Mouse (Mus musculus): Measurements from ENCODE around the gene Adh4. TPM values are rescaled to one million over a fixed set of nuclear protein-coding genes. Genes with fewer than 3 reads are reported as not detected.

Adh4 gene
- polyA plus RNA-seq, 1 experiment from 2014 or later = not detected

DNA sequence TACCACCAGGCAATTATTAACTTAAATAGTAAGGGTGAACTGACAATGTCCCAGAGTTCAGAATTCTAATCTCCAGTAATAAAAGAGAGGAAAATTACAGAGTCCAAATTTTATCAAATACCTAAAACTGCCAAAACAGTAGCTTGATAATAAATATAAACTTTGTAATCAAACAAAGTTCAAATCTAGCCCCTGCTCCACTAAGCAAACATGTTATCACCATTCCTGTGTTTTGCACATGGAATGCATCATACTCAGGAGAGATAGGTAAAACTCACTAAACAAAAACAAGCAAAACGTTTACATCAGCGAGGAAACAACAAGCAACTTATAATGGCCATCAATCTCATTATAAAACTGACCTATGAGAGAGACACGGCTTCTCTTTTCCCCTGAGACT, 5.1 kb upstream of the Adh4 start:
- no peak overlapping the region for H3K27ac ChIP-seq
- H3K4me1 ChIP-seq = no peaks in the 10 kb centered on the region

GRCm38 (mm10) chr3:138419369-138419768, 4.1 kb downstream of the Adh4 start:
- no peak overlapping the region for H3K4me2 ChIP-seq
- H3K36me3 ChIP-seq = no peaks in the 10 kb centered on the region
- ATAC-seq (ENCODE audit: insufficient number of reproducible peaks, insufficient read depth, low FRiP score, low TSS enrichment, low read depth) = no peak
- H3K9ac ChIP-seq = no peak overlapping the region
- no peak overlapping the region for H3K4me3 ChIP-seq
- 74% methylated on average over 6 of the region's 6 CpGs for WGBS
- H3K4me1 ChIP-seq = no peaks in the 10 kb centered on the region
- no peaks in the 10 kb centered on the region for H3K27me3 ChIP-seq
- H3K9me3 ChIP-seq = no peaks in the 10 kb centered on the region
- H3K27ac ChIP-seq = no peak overlapping the region

More for the DNA sequence above, 5.1 kb upstream of the Adh4 start:
- Histone ChIP-seq H3K27me3 (no peaks in the 10 kb centered on the region), H3K9ac (no peak overlapping the region), H3K9me3 (no peaks in the 10 kb centered on the region), H3K4me2 (no peak overlapping the region), H3K4me3 (no peak overlapping the region), H3K36me3 (no peaks in the 10 kb centered on the region)
- WGBS = 76% methylated on average over 3 of the region's 3 CpGs
- ATAC-seq (ENCODE audit: insufficient number of reproducible peaks, insufficient read depth, low FRiP score, low TSS enrichment, low read depth) = no peak

DNA sequence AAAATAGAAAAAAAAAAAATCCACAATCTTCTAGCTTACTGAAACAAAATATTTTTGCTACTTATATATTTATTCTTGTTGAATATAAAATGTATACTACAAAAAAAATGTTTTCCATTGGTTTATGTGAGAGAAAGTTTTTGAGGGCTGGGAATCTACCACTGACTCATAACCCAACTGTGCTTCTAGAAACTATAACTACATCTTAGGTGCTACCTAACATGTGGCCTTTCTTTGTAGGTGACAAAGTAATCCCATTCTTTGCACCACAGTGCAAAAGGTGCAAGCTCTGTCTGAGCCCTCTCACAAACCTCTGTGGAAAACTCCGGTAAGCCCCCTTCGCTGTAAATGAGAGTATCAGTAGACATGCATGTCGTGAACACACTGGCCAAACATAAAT, 5.1 kb downstream of the Adh4 start:
- Histone ChIP-seq H3K4me2 (no peak overlapping the region), H3K4me1 (no peaks in the 10 kb centered on the region), H3K9me3 (no peaks in the 10 kb centered on the region), H3K36me3 (no peaks in the 10 kb centered on the region), H3K27ac (no peak overlapping the region), H3K4me3 (no peak overlapping the region), H3K9ac (no peak overlapping the region), H3K27me3 (no peaks in the 10 kb centered on the region)
- 88% methylated on average over 3 of the region's 3 CpGs for WGBS
- ATAC-seq (ENCODE audit: insufficient number of reproducible peaks, insufficient read depth, low FRiP score, low TSS enrichment, low read depth) = no peak

GRCm38 (mm10) chr3:138423664-138424063, 8.4 kb downstream of the Adh4 start:
- H3K4me1 ChIP-seq = no peaks in the 10 kb centered on the region
- no peaks in the 10 kb centered on the region for H3K9me3 ChIP-seq
- no peaks in the 10 kb centered on the region for H3K36me3 ChIP-seq
- no peak overlapping the region for H3K27ac ChIP-seq
- no peak overlapping the region for H3K9ac ChIP-seq
- no peak overlapping the region for H3K4me3 ChIP-seq
- no peaks in the 10 kb centered on the region for H3K27me3 ChIP-seq
- 44% methylated on average over 2 of the region's 2 CpGs for WGBS
- ATAC-seq (ENCODE audit: insufficient number of reproducible peaks, insufficient read depth, low FRiP score, low TSS enrichment, low read depth) = no peak
- H3K4me2 ChIP-seq = no peak overlapping the region

DNA sequence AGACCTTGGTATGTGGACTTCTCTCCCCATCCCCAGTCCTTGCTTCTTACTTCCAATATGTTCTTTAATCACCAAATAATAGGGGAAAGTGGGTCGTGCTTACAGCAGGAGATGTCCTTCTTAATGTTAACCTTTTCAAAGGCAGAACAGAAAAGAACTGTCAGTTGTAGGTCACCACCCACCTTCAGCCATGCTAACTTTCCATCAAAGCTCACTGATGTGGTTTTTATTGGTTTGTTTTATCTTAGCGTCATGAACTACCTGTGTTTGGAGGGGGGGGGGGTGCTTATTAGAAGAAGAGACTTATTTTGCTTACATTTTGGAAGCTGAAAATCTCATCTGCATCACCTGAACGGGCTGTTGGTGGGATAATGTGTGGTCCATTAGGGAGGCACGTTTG, 9.0 kb downstream of the Adh4 start:
- WGBS = 65% methylated on average over 4 of the region's 4 CpGs
- Histone ChIP-seq H3K9me3 (no peaks in the 10 kb centered on the region), H3K4me2 (no peak overlapping the region), H3K36me3 (no peaks in the 10 kb centered on the region), H3K27me3 (no peaks in the 10 kb centered on the region), H3K4me1 (no peaks in the 10 kb centered on the region), H3K27ac (no peak overlapping the region), H3K9ac (no peak overlapping the region), H3K4me3 (no peak overlapping the region)
- ATAC-seq (ENCODE audit: insufficient number of reproducible peaks, insufficient read depth, low FRiP score, low TSS enrichment, low read depth) = no peak

DNA sequence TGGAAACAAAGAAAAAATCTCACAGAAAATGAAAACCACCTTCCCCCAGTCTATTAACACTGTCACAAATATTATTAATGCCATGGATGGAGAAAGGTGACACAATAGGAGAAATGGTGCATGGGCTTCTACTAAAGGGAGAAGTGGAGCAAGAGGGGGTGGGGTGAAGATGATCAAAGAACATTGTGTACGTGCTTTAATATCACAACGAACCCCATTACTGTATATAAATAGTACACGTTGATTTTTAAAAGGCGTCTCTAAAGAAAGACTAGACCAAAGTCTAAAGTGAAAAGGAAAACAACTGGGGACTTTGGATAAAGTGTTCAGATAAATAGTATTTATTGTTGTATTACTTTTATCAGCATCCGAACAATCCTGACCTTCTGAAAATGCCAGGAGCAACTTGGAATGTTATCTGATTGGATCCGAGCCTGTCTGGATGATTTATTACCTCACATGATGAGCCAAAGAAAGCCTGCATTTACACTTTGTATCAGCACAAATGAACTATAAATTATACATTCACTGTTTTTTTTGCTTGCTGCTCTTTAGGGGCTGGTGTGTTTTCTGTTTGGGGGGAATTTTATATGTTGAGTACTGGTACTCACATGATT, 15.2 kb downstream of the Adh4 start:
- Histone ChIP-seq H3K36me3 (no peaks in the 10 kb centered on the region), H3K27me3 (no peaks in the 10 kb centered on the region), H3K9ac (no peak overlapping the region), H3K27ac (no peak overlapping the region), H3K4me1 (no peaks in the 10 kb centered on the region), H3K4me3 (no peak overlapping the region), H3K4me2 (no peak overlapping the region), H3K9me3 (no peaks in the 10 kb centered on the region)
- no peak for ATAC-seq (ENCODE audit: insufficient number of reproducible peaks, insufficient read depth, low FRiP score, low TSS enrichment, low read depth)
- 86% methylated on average over 6 of the region's 6 CpGs for WGBS

DNA sequence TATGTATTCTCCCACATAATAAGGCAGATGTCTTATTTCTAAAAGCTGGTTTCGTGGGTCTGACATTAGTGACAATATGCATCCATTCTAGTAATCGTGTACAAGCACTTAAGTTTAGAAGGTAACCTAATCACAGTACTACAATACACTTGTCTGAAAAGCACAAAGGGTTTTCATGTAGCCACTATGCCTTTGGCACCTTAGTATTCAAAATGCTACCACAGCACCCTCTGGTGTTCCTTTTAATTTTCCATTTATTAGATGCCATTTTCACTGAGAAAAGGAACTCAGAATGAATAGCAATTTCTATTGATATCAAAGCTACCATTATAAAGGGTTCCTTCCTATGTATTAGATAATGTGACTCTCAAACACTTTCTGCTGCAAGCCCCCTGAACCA, 16.6 kb downstream of the Adh4 start:
- no peak overlapping the region for H3K9ac ChIP-seq
- no peak overlapping the region for H3K4me2 ChIP-seq
- H3K9me3 ChIP-seq = 0 out of 2 replicates have a peak, but pooled peaks cover 4% of the 10 kb centered on the region
- H3K27ac ChIP-seq = no peak overlapping the region
- no peak for ATAC-seq (ENCODE audit: insufficient number of reproducible peaks, insufficient read depth, low FRiP score, low TSS enrichment, low read depth)
- no peaks in the 10 kb centered on the region for H3K4me1 ChIP-seq
- no peaks in the 10 kb centered on the region for H3K36me3 ChIP-seq
- 76% methylated on average over 2 of the region's 2 CpGs for WGBS
- no peak overlapping the region for H3K4me3 ChIP-seq
- no peaks in the 10 kb centered on the region for H3K27me3 ChIP-seq

DNA sequence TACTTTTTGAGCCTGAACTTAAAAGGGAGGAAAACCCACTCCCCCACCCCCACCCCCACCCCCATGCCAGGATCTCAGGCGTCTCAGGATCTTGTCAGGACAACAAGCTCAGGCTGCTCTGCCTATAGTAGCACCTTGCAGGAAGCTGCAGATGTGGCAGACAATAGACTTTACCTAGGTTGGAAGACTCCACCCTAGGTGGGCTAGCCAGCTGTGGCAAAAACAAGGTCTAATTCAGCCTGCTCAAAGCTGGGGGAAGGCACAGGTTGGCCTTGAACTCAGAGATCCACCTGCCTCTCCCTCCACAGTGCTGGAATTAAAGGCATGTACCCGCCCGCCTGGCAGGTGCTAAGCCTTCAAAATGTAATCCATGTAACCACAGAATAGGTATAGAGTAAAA, 23.4 kb downstream of the Adh4 start:
- 70% methylated on average over 3 of the region's 3 CpGs for WGBS
- no peaks in the 10 kb centered on the region; the same call in 1 of the 2 replicates for H3K4me1 ChIP-seq
- H3K4me3 ChIP-seq = no peak overlapping the region
- H3K9ac ChIP-seq = no peak overlapping the region
- H3K27ac ChIP-seq = no peak overlapping the region
- H3K27me3 ChIP-seq = no peaks in the 10 kb centered on the region
- ATAC-seq (ENCODE audit: insufficient number of reproducible peaks, insufficient read depth, low FRiP score, low TSS enrichment, low read depth) = no peak
- no peak overlapping the region for H3K4me2 ChIP-seq
- 0 out of 2 replicates have a peak, but pooled peaks cover 4% of the 10 kb centered on the region for H3K9me3 ChIP-seq
- H3K36me3 ChIP-seq = no peaks in the 10 kb centered on the region

GRCm38 (mm10) chr3:138442203-138442602, 26.9 kb downstream of the Adh4 start:
- peak overlapping the region; percentile 85 for H3K4me3 ChIP-seq
- H3K9ac ChIP-seq = peak overlapping the region; percentile 94
- no peak for ATAC-seq (ENCODE audit: insufficient number of reproducible peaks, insufficient read depth, low FRiP score, low TSS enrichment, low read depth)
- under 1% methylated on average over 9 of the region's 9 CpGs for WGBS
- H3K27me3 ChIP-seq = no peaks in the 10 kb centered on the region
- H3K4me2 ChIP-seq = peak overlapping the region; percentile 77
- peak overlapping the region; percentile 92 for H3K27ac ChIP-seq
- H3K36me3 ChIP-seq = peaks cover 24% of the 10 kb centered on the region
- H3K9me3 ChIP-seq = no peaks in the 10 kb centered on the region
- H3K4me1 ChIP-seq = peaks cover 6% of the 10 kb centered on the region

DNA sequence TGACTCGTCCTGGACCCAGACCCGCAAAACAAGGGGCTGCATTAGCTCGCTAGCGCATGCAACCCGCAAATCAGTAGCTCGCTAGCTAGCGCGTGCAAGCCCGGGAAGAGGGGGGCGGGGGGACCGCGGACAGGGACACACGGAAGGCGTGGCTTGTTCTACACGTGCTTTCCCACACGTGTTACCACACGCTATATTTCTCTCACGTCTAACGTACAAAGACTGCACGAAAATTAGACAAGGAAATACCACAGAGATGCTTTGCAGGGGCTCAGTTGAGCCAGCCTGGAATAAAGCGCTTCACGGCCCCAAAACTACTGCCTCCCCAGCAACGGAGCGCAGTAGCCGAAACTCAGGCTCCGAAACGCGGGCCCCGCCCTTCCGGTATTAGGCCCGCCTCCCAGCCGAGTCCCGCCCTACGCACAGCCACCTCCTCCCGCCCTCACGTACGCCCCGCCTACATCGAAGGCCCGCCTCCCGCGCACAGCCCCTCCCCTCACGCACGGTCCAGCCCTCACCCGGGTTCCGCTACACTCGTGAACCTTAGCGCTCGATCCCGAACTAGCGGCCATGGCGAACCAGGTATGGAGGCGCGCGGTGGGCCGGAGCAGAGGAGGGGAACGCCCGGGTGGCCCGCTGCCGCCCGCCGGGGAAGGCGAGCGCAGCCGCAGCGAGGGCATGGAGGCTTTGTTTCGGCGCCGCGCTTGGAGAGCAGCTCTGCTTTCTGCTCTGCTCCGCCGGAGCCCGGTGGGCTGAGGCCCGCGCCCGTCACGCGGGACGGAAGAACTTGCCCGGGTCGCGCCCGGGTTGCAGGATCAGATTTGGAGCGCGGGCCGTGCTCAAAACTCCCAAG, 27.6 kb downstream of the Adh4 start, which contains the start of gene Adh5:
Gene Adh5 (plus strand): TSS at position 482 of the 853 bp plus-strand sequence.
- peak within 1 kb of the TSS; percentile 94 for H3K9ac ChIP-seq
- peaks cover 30% of the 10 kb centered on the region for H3K36me3 ChIP-seq
- WGBS = under 1% methylated on average over 84 of the region's 86 CpGs
- peak within 1 kb of the TSS; percentile 85 for H3K4me3 ChIP-seq
- ATAC-seq (ENCODE audit: insufficient number of reproducible peaks, insufficient read depth, low FRiP score, low TSS enrichment, low read depth) = peak; percentile 98
- H3K27ac ChIP-seq = peak within 1 kb of the TSS; percentile 92
- no peaks in the 10 kb centered on the region for H3K9me3 ChIP-seq
- H3K4me1 ChIP-seq = peaks cover 6% of the 10 kb centered on the region
- no peaks in the 10 kb centered on the region for H3K27me3 ChIP-seq
- H3K4me2 ChIP-seq = peak within 1 kb of the TSS; percentile 77

- WGBS = 5% methylated on average over 9 of the region's 9 CpGs
- H3K27me3 ChIP-seq = no peaks in the 10 kb centered on the region
- H3K4me1 ChIP-seq = peaks cover 6% of the 10 kb centered on the region
- H3K9ac ChIP-seq = peak overlapping the region; percentile 94
- peaks cover 36% of the 10 kb centered on the region for H3K36me3 ChIP-seq
- H3K4me3 ChIP-seq = peak overlapping the region; percentile 85
- no peak for ATAC-seq (ENCODE audit: insufficient number of reproducible peaks, insufficient read depth, low FRiP score, low TSS enrichment, low read depth)
- H3K9me3 ChIP-seq = no peaks in the 10 kb centered on the region
- peak overlapping the region; percentile 92 for H3K27ac ChIP-seq
- peak overlapping the region; percentile 77 for H3K4me2 ChIP-seq
Measured at GRCm38 (mm10) chr3:138443465-138443771, 28.2 kb downstream of the Adh4 start.
